9 mouse cellular contexts compared by ENCODE assay signal in genomic region chr1:172247679-172248078, GRCm38 (mm10). TPM values are rescaled to one million over a fixed set of nuclear protein-coding genes. Genes with fewer than 3 reads are reported as not detected.
DNase-seq lines count a peak whose midpoint lies in the region; ATAC-seq and TF ChIP-seq lines count a peak whose summit lies in the region.
"Had no signal": no experiment of that assay in that cellular context is flagged by ENCODE, and none has a peak within 500 bp of the region (broad histone marks: within the 10 kb centered on the region; RNA-seq: fewer than 3 reads in every experiment).

No protein-coding gene starts in this region.

- DNase-seq in CH12.LX (ENCODE audit: extremely low read depth): peak; percentile 54
- peak; percentile 74 for DNase-seq in embryo, embryonic 11 days
- peak; percentile 26 for DNase-seq in lung, postnatal 36 days
- peak; percentile 36 to 61 for DNase-seq in thymus, postnatal 10 days (ENCODE audit: low spot score in 2 of 2)
- DNase-seq in left cerebral cortex, adult 11 months (ENCODE audit: low spot score): no peak

- no peak for TF ChIP-seq EP300 in CH12.LX (IDR thresholded peaks at IDR 0.05; ENCODE audit: low read length)

- H3K4me3 ChIP-seq in heart, embryonic 12.5 days: no peak overlapping the region
- H3K4me3 ChIP-seq in heart, embryonic 11.5 days (ENCODE audit: low read depth, low read length): no peak overlapping the region
- H3K4me3 ChIP-seq in CH12.LX (replicated peaks in 1 of 3; ENCODE audit: low read depth in 2 of 3, low read length in 2 of 3, poor library complexity in 1 of 3): no peak overlapping the region
- H3K4me3 ChIP-seq in hindbrain, embryonic 15.5 days: no peak overlapping the region
- H3K4me3 ChIP-seq: lung, embryonic 15.5 days had no signal

- no peak for TF ChIP-seq POLR2A in CH12.LX (IDR thresholded peaks at IDR 0.05; ENCODE audit: low read depth, low read length)

- H3K4me2 ChIP-seq in heart, embryonic 12.5 days: no peak overlapping the region
- H3K4me2 ChIP-seq in heart, embryonic 11.5 days: no peak overlapping the region
- H3K4me2 ChIP-seq in CH12.LX (ENCODE audit: insufficient read depth, low read depth, poor library complexity, severe bottlenecking): no peak overlapping the region
- no peak overlapping the region for H3K4me2 ChIP-seq in hindbrain, embryonic 15.5 days
- H3K4me2 ChIP-seq: lung, embryonic 15.5 days had no signal

- TF ChIP-seq RAD21 in CH12.LX (IDR thresholded peaks at IDR 0.05; ENCODE audit: low read depth, low read length): peak; percentile 73

- dilution Hi-C loops in CH12.LX (cut with MboI; ENCODE audit: extremely low pct_ligation_motif_present, extremely low pct_unique_long_range_greater_than_20kb, low sequenced_read_pairs): no loop called here

- 32% methylated on average over 2 of the region's 2 CpGs for WGBS in heart, embryonic 12.5 days
- 42% methylated on average over 2 of the region's 2 CpGs for WGBS in heart, embryonic 11.5 days (ENCODE audit: insufficient replicate concordance)
- WGBS in hindbrain, embryonic 15.5 days: 45% methylated on average over 2 of the region's 2 CpGs

- no peak overlapping the region for H3K27ac ChIP-seq in heart, embryonic 12.5 days (ENCODE audit: poor library complexity, severe bottlenecking)
- H3K27ac ChIP-seq in heart, embryonic 11.5 days (ENCODE audit: low read depth, low read length): no peak overlapping the region
- no peak overlapping the region for H3K27ac ChIP-seq in CH12.LX (ENCODE audit: insufficient read depth, low read depth)
- H3K27ac ChIP-seq in hindbrain, embryonic 15.5 days (replicated peaks): no peak overlapping the region
- H3K27ac ChIP-seq: lung, embryonic 15.5 days had no signal

- in situ Hi-C loops in CH12.LX (cut with MboI; ENCODE audit: low pct_ligation_motif_present, low pct_unique_long_range_greater_than_20kb, low sequenced_read_pairs): no loop called here

- no peaks in the 10 kb centered on the region for H3K36me3 ChIP-seq in heart, embryonic 12.5 days
- no peaks in the 10 kb centered on the region for H3K36me3 ChIP-seq in heart, embryonic 11.5 days (ENCODE audit: control insufficient read depth, insufficient read depth, low read length)
- no peaks in the 10 kb centered on the region for H3K36me3 ChIP-seq in CH12.LX (replicated peaks in 1 of 2; ENCODE audit: control insufficient read depth in 1 of 2, insufficient read depth in 1 of 2, low read length in 1 of 2)
- H3K36me3 ChIP-seq in hindbrain, embryonic 15.5 days: no peaks in the 10 kb centered on the region
- H3K36me3 ChIP-seq: lung, embryonic 15.5 days had no signal

- TF ChIP-seq CTCF in CH12.LX (conservative IDR thresholded peaks at IDR 0.05 in 1 of 2, IDR thresholded peaks at IDR 0.05 in 1 of 2; ENCODE audit: low read depth in 2 of 2, low read length in 2 of 2): peak; percentile 37 to 82; a peak in 3 of 4 replicates

- H3K79me2 ChIP-seq in CH12.LX (replicated peaks; ENCODE audit: control insufficient read depth, extremely low read depth, insufficient read depth, poor library complexity, severe bottlenecking): no peaks in the 10 kb centered on the region

- H3K4me1 ChIP-seq in heart, embryonic 12.5 days (replicated peaks): peaks cover 15% of the 10 kb centered on the region
- peaks cover 16% of the 10 kb centered on the region for H3K4me1 ChIP-seq in heart, embryonic 11.5 days (ENCODE audit: control insufficient read depth, insufficient read depth, low read length)
- H3K4me1 ChIP-seq in CH12.LX (ENCODE audit: control insufficient read depth in 1 of 2, insufficient read depth in 2 of 2): peaks cover 0 to 15% of the 10 kb centered on the region in 2 experiments; a peak in 2 of 4 replicates
- no peaks in the 10 kb centered on the region for H3K4me1 ChIP-seq in hindbrain, embryonic 15.5 days (replicated peaks)
- H3K4me1 ChIP-seq: lung, embryonic 15.5 days had no signal

- H3K9me3 ChIP-seq in heart, embryonic 12.5 days (replicated peaks): no peaks in the 10 kb centered on the region
- no peaks in the 10 kb centered on the region for H3K9me3 ChIP-seq in heart, embryonic 11.5 days (replicated peaks; ENCODE audit: control insufficient read depth, low read length)
- no peaks in the 10 kb centered on the region for H3K9me3 ChIP-seq in CH12.LX (replicated peaks; ENCODE audit: low read length)
- H3K9me3 ChIP-seq in hindbrain, embryonic 15.5 days: no peaks in the 10 kb centered on the region
- H3K9me3 ChIP-seq: lung, embryonic 15.5 days had no signal

- H3K9ac ChIP-seq in heart, embryonic 12.5 days: peak overlapping the region; percentile 5; the same call in 1 of the 2 replicates
- H3K9ac ChIP-seq in heart, embryonic 11.5 days (ENCODE audit: low read depth, low read length): no peak overlapping the region
- no peak overlapping the region for H3K9ac ChIP-seq in CH12.LX (ENCODE audit: insufficient read depth, low read depth)
- H3K9ac ChIP-seq in hindbrain, embryonic 15.5 days: no peak overlapping the region
- H3K9ac ChIP-seq: lung, embryonic 15.5 days had no signal

- H3K27me3 ChIP-seq in heart, embryonic 12.5 days (replicated peaks): peaks cover 8% of the 10 kb centered on the region; the same call in 1 of the 2 replicates
- H3K27me3 ChIP-seq in heart, embryonic 11.5 days (ENCODE audit: control insufficient read depth, insufficient read depth, low read length): 0 out of 2 replicates have a peak, but pooled peaks cover 5% of the 10 kb centered on the region
- no peaks in the 10 kb centered on the region for H3K27me3 ChIP-seq in CH12.LX (replicated peaks)
- H3K27me3 ChIP-seq in hindbrain, embryonic 15.5 days: no peaks in the 10 kb centered on the region

- no peak for ATAC-seq in heart, embryonic 12.5 days (ENCODE audit: insufficient number of reproducible peaks, low FRiP score)
- ATAC-seq in heart, embryonic 11.5 days (replicated peaks; ENCODE audit: insufficient number of reproducible peaks, low FRiP score, low TSS enrichment): no peak
- ATAC-seq in hindbrain, embryonic 15.5 days (ENCODE audit: low FRiP score, low read depth): 0 out of 2 replicates have a peak, but pooled peaks have one; percentile 34

TF ChIP-seq in CH12.LX, 34 proteins besides CTCF, POLR2A, EP300 and RAD21:
- TF ChIP-seq MYC (IDR thresholded peaks at IDR 0.05; ENCODE audit: low read depth, low read length): no peak
- no peak for TF ChIP-seq ZC3H11A (IDR thresholded peaks at IDR 0.05; ENCODE audit: low read depth, low read length)
- peak; percentile 85 for TF ChIP-seq MAZ (IDR thresholded peaks at IDR 0.05; ENCODE audit: low read depth, low read length)
- peak; percentile 81 for TF ChIP-seq SMC3 (IDR thresholded peaks at IDR 0.05; ENCODE audit: low read depth, low read length)

RNA-seq across cellular contexts. Expression of gene Atp1a4, which starts 10.5 kb away (rescaled TPM):
- 0.17 and 0.19 TPM in 2 replicates for polyA plus RNA-seq in heart, embryonic 12.5 days (2016; fragmentation: Nextera tagmentation; extraction: Ambion mirVana)
- 0.31 and 0.35 TPM in 2 replicates for polyA plus RNA-seq in heart, embryonic 11.5 days (2014; fragmentation: Nextera tagmentation; extraction: Ambion mirVana)
- not detected in 2 replicates for total RNA-seq in CH12.LX (2012; rRNA removed)
- not detected in 2 replicates for total RNA-seq in CH12.LX (2014; rRNA removed)
- polyA plus RNA-seq in CH12.LX (2012; ENCODE audit: insufficient read length, low read depth): 0.07 TPM in 1 of 2 replicates, not detected in the other
- 0.05 and 0.06 TPM in 2 replicates for polyA plus RNA-seq in hindbrain, embryonic 15.5 days (2015; fragmentation: Nextera tagmentation; extraction: Ambion mirVana)
- polyA plus RNA-seq: lung, embryonic 15.5 days had no signal

RNA-seq across cellular contexts. Expression of gene Igsf8, which starts 13.8 kb away (rescaled TPM):
- 24.0 and 26.1 TPM in 2 replicates for polyA plus RNA-seq in heart, embryonic 12.5 days (2016; fragmentation: Nextera tagmentation; extraction: Ambion mirVana)
- polyA plus RNA-seq in heart, embryonic 11.5 days (2014; fragmentation: Nextera tagmentation; extraction: Ambion mirVana): 22.8 and 24.0 TPM in 2 replicates
- total RNA-seq in CH12.LX (2012; rRNA removed) (29.3 and 37.0 TPM in 2 replicates), CH12.LX (2014; rRNA removed) (7.4 and 8.3 TPM in 2 replicates)
- 22.1 and 25.9 TPM in 2 replicates for polyA plus RNA-seq in CH12.LX (2012; ENCODE audit: insufficient read length, low read depth)
- polyA plus RNA-seq in hindbrain, embryonic 15.5 days (2015; fragmentation: Nextera tagmentation; extraction: Ambion mirVana): 75.3 and 79.0 TPM in 2 replicates

RNA-seq across cellular contexts. Expression of gene Casq1, which starts 28.0 kb away (rescaled TPM):
- 182 and 185 TPM in 2 replicates for polyA plus RNA-seq in heart, embryonic 12.5 days (2016; fragmentation: Nextera tagmentation; extraction: Ambion mirVana)
- 205 and 230 TPM in 2 replicates for polyA plus RNA-seq in heart, embryonic 11.5 days (2014; fragmentation: Nextera tagmentation; extraction: Ambion mirVana)
- total RNA-seq in CH12.LX (2012; rRNA removed) (0.21 TPM in 1 of 2 replicates, not detected in the other), CH12.LX (2014; rRNA removed) (not detected in 2 replicates)
- polyA plus RNA-seq in CH12.LX (2012; ENCODE audit: insufficient read length, low read depth): 0.96 and 0.98 TPM in 2 replicates
- 1.4 and 2.2 TPM in 2 replicates for polyA plus RNA-seq in hindbrain, embryonic 15.5 days (2015; fragmentation: Nextera tagmentation; extraction: Ambion mirVana)

RNA-seq across cellular contexts. Expression of gene Pea15a, which starts 41.1 kb away (rescaled TPM):
- 156 and 164 TPM in 2 replicates for polyA plus RNA-seq in heart, embryonic 12.5 days (2016; fragmentation: Nextera tagmentation; extraction: Ambion mirVana)
- 121 and 147 TPM in 2 replicates for polyA plus RNA-seq in heart, embryonic 11.5 days (2014; fragmentation: Nextera tagmentation; extraction: Ambion mirVana)
- total RNA-seq in CH12.LX (2012; rRNA removed) (14.9 and 15.6 TPM in 2 replicates), CH12.LX (2014; rRNA removed) (21.5 and 23.7 TPM in 2 replicates)
- 50.6 and 52.1 TPM in 2 replicates for polyA plus RNA-seq in CH12.LX (2012; ENCODE audit: insufficient read length, low read depth)
- polyA plus RNA-seq in hindbrain, embryonic 15.5 days (2015; fragmentation: Nextera tagmentation; extraction: Ambion mirVana): 454 and 489 TPM in 2 replicates

RNA-seq across cellular contexts. Expression of gene Atp1a2, which starts 50.2 kb away (rescaled TPM):
- 23.4 and 25.9 TPM in 2 replicates for polyA plus RNA-seq in heart, embryonic 12.5 days (2016; fragmentation: Nextera tagmentation; extraction: Ambion mirVana)
- polyA plus RNA-seq in heart, embryonic 11.5 days (2014; fragmentation: Nextera tagmentation; extraction: Ambion mirVana): 4.7 and 7.0 TPM in 2 replicates
- total RNA-seq in CH12.LX (2012; rRNA removed) (0.13 and 0.21 TPM in 2 replicates), CH12.LX (2014; rRNA removed) (0.03 and 0.07 TPM in 2 replicates)
- polyA plus RNA-seq in CH12.LX (2012; ENCODE audit: insufficient read length, low read depth): 0.23 and 0.33 TPM in 2 replicates
- polyA plus RNA-seq in hindbrain, embryonic 15.5 days (2015; fragmentation: Nextera tagmentation; extraction: Ambion mirVana): 74.3 and 75.8 TPM in 2 replicates

Comparison
In these comparisons a context has a peak if more than half of its experiments do, and no peak if none do; other contexts are left out.
1. RNA of gene Casq1, which starts 28.0 kb away (polyA plus RNA-seq): 205 to 230 TPM in heart, embryonic 11.5 days and 182 to 185 TPM in heart, embryonic 12.5 days; 1.4 to 2.2 TPM in hindbrain, embryonic 15.5 days and 0.96 to 0.98 TPM in CH12.LX; every median in the first group is over 10 times any median in the second.